Mouse (Mus musculus) urinary bladder, postnatal 14 days (tissue): ENCODE measurements around the gene Cntn4.

Experiments used
- DNase-seq: peaks from one replicate; pipeline ENCODE4 v3.0.0; 2021; ENCODE audit warnings: low spot score

Cntn4 gene

DNA sequence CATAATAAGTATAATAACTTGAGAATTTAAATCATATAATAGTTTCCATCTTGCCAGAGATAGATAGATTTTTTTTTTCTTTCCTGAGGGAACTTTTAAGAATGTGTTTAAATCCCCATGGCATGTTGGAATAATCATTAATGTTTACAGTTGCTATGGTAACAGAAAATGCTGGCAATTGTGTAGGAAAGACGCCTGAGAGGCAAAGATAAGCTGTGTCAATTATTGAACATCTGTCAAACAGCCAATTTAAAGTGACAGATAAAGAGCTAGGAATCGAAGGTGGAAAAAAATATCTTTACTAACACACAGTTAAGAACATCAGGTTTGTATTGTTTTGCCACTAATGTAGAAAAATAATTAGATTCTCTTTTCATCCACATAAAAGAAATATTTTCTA is 788.3 kb downstream of the Cntn4 start:
- DNase-seq: no peak

DNA sequence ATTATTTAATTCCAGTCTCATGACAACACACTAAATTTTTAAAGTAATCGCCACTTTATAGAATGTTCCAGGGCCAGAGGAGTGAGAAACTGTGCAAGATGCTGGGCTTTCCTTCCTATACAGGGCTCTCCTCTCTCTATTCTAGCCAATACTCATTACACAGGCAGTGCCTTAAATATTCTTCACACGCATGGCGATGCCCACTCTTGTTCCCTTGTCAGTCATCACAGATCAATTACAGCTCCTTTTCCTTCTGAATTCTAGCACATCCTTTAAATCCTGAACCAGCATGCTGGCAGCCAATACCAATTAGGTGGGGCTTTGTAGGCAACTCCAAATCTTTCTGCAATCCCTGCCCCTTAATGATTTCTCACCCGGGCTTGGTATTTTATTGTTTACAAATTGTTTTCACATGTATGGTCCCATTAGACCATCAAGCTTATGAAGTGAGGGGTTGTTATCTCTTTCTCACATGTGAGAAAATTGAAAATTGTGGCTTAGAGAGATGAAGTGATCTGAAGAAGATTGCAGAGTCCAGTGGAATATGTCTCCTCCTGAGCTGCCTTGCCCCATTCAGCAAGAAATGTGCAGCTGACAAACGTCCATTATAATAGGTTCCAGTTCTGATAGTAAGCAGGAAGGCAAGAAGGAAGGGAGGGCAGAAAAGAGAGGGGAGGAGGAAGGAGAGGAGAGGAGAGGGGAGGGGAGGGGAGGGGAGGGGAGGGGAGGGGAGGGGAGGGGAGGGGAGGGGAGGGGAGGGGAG is 789.0 kb downstream of the Cntn4 start:
- no peak for DNase-seq

DNA sequence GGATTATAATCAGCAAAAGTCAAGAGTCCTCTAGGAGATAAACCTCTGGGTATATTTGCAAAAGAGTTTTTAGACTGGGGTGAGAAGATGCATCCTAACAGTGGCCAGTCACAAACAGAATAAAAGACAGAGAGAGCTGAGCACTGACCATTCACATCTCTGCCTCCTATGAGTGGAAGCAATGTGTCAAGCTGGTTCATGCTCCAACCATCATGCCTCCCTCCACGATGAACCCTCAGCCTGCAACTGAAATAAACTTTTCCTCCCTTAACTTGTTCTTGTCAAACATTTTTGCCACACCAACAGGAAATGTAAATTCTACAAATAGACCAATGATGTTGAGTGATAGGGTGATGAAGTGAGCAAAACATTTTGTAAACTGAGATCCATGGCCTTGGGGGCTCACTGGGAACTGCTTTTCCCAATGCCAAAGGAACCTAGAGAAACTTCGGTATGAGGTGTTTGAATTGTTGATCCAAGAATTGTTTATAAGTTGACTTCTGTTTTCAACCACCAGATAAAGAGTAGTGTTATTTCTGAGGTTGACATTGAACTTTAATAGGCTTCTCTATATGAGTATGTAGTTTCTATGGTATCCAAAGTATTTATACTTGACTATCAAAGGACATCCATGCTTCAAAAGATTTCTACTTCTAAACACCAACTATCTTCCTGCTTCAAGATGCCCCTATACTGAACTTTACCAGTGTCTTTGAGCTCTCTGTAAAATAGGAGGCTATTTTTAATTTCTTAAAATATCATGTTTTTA is 794.6 kb downstream of the Cntn4 start:
- DNase-seq: no peak

DNA sequence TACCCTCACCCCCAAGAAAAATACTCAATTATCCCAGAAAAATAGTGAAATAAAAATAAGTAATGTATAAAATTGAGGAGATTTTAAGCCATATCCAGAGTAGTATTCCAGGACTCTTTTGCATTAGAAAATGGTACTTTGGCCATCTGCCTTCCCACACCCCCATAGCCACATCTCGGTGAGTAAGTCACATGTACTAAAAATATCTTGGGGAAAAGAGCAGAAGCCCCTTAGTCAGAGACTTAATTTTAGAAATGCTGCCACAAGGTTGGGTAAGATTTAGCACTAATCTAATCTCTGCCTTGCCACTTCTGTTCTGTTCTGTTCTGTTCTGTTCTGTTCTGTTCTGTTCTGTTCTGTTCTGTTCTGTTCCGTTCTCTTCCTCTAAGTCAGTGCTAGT is 796.4 kb downstream of the Cntn4 start:
- no peak for DNase-seq

DNA sequence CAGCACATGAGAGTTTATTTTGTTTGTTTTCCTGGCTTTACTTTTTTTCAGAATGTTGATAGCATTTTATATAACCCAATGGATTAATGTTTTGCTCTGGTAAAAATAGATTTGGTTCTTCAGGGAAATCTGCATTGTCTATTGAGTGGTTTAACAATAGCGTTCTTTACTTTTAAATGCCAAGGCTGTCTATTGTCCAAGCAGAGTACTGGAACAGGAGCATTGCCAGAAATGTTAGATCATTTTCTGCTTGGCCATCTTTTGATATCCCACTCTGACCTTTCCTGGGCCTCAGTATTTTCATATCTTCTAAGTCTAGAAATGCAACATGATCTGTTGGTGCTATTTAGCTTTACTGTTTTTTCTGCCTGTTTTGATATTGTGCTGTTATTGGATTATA is 804.1 kb downstream of the Cntn4 start:
- DNase-seq: no peak

DNA sequence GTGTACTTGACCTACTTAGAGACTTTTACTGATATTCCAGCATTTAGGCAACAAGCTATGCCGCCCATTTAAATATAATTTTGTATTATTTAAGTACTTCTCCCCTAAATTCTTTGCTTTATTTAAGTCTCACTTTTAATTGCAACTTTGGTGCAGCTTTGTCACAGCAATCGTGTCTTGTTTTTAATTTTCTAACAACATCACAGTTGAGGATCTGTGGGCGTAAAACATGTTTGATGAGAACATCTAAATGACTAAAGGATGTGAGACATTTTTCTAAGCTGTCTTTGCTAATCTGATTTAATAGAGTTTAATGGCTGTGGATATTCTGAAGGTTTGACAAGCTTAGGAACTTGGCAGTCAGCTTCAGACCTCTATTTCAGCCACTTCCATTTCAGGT is 818.8 kb downstream of the Cntn4 start:
- DNase-seq: no peak

DNA sequence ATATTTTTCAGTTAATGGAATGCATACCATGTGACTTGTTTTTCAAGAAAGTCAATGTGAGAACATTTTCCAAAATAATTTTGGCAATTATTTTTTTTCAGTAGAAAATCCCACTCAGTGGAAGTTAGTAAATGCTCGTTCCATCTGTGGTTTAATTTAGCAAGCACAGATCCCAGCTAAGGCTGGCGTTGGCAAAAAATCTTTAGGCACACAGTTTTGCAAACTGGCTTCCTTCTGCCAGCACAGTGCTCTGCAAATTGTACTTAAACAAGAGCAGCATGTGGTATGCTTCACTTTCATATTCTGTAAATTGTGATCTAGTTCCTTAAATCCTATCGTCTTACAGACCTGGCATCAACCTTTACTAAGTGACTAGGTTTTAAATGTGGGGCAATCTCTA is 821.7 kb downstream of the Cntn4 start:
- DNase-seq: no peak

DNA sequence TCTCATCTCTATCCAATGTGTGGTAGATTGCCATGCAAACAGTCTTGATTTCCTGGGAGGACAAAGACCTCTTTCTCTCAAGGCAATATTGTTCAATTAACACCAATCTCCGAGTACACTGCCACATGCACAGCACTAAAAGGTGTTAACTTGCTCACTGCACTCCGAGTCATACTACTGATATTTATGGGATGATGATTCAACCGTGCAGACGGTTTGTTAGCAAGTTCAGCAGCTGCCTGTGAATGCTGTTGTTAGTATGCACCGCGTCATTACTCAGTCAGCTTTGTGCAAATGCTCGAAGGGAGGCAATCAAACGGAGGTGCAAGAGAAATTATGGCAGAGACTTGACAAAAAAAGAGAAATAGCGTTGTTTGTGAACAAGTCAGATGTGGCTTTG is 826.5 kb downstream of the Cntn4 start:
- DNase-seq: no peak

DNA sequence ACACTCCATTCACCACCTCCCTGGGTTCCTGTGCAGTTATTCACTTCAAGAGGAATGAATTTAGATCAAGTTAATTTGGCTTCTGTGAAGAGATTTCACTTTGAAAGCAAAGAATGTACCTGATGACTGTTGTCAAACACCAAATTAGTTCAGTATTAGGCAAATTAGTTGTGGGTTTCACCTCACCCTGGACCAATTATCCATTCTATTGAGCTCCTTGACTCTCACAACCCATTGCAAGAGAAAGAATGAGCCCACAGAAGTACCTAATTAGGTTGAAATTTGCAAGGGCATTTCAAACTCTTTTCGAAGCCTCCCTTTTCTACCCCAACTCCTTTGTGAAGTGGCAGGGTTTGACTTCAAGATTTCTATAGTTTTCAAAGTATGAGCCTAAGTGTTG is 842.9 kb downstream of the Cntn4 start:
- DNase-seq: no peak

DNA sequence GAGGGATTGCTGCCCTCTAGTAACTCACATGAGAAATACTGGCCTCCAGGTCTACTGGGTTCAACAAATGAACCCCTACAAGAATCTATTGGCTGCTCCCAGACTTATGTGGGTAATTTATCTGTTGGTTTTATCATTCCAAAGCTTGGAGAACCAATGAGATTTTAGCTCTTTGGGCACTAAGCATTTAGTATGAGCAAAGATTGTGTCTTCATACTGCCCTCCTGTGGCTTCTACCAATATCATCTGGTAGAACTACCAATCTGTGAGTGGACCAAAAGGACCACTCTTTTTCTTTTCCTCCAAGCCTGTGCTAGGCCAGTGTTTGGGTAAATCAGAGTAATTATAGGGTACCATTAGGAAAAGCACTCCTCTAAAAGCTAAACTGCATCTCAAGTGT is 866.0 kb downstream of the Cntn4 start:
- DNase-seq: no peak

DNA sequence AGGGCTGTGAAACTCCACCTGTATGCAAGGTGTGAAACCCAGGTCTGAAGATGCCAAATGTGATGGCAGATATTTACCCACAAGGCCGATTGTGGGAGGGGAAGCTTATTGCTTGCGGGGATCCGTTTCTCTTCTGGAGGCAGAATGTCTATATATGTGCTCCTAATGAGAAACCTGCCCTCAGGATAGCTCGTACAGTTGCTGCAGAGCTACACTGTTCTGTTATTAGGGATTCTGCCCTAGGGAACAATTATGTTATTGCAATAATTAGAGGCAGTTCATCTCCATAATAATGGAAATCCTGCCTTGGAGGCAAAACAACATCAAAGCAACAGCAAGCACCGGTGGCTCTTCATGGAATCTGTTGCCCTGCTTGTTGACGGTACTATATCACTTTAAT is 884.2 kb downstream of the Cntn4 start:
- DNase-seq: no peak

DNA sequence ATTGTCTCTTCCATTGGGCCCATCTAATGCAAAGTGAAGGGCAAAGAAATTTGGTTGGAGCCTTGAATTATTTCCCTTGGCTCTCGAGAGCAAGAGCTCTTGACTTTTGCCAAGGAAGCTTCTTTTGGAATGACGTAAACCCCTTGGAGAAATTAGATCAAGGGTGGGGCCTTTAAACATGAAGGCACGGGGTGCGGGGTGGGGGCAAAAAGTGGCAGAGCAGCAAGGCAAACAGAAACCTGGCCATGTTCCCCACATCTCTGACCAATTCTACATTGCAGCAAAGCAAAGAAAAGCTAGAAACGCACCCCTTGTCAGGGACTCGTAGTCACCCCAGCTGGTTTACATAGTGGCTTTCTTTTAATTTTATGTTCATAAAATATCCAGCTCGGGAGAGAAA is 887.9 kb downstream of the Cntn4 start:
- peak; percentile 5 for DNase-seq

DNA sequence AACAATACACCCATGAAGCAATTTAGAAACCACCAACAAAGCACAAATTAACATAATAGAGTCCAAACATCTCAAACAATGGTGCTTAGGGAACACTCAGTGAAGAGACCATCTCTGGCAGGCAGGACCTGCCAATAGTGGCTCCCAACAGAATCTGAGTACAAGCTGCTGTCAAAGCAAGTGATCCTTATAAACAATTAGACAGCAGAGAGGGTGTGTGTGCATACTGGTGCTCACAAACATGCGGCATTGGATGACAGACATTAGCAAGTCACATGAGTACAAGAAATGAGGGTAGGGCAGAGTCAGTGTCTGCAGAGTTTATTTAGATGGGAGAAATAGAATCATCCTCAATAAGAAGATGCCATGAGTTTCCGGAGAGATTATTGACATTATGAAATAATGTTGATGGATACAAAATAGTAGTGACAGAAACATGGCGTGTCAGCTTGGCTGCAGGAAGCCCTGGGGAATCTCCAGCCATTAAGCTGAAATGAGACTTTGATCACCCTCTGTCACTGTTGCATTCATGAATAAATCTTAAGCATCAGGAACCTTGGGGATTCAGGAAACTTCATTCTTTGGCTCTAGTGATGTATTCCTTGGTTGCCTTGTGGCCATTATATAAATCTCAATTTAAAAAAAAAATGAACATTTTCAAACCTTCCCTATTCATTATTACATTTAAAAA is 888.5 kb downstream of the Cntn4 start:
- DNase-seq: no peak

DNA sequence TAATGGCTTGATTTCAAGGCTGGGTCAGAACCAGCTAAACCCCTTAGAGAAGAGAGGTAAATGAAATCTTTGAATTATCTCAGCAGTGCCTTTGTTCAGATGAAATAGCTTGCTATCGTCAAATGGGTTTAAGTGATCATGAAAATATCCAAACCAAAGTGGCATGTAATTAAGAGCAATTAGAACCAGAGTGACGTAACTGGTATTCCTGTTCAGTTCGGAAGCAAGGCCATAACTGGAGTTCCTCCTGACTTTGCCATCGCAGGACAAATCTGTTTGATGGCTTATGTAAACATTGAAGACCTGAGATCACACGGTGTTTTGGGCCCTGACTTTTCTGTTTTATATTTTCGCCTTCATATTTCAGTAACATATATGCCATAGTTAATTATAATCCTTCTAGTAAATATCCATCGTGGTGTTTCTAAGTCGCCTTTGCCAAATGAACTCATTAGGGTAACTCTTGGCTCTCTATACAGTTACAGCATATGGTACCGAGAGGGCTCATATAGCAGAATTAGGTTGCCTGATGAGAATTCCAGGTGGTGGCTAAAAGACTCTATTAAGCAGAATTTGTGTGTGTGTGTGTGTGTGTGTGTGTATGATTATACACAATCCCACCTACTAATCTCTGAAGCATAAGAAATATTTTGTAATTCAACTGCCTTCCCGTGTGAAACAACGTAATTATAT is 889.6 kb downstream of the Cntn4 start:
- no peak for DNase-seq

DNA sequence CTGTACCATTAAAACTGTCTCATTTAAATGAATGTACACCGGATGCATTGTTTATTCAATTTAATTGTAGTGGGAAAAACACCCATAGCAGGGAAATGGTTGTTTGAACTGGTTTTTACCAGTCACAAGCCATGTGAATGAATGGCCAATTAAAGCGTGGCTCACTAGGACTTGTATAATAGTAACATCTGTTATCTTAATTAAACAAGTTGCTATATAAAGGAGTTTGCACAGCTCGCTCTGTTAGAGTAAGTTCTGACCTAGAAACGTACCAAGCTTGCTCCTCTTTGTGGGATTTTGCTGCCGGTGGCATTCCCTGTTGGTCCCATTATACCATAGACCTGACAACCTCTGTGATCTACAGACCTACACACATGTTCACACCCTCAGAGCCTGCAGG is 902.7 kb downstream of the Cntn4 start:
- DNase-seq: no peak

DNA sequence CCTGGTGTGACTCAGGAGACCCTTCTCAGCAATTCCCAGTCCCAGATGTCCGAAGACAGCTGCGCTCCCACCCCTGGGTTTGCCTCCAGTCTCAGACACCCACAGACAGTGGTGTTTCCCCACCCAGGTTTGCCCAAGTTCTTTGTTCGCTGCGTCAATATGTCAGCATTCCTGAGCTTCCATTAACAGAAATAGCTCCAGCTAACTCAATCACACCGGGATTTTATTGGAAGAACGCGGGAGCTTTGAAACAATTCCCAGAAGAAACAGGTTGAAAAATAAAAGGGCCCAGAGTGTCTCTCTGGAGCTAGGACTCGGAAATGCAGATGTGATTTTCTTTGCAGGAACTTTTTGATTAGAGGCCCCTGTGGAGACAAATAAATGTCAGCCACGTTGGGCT is 916.3 kb downstream of the Cntn4 start:
- DNase-seq: no peak

DNA sequence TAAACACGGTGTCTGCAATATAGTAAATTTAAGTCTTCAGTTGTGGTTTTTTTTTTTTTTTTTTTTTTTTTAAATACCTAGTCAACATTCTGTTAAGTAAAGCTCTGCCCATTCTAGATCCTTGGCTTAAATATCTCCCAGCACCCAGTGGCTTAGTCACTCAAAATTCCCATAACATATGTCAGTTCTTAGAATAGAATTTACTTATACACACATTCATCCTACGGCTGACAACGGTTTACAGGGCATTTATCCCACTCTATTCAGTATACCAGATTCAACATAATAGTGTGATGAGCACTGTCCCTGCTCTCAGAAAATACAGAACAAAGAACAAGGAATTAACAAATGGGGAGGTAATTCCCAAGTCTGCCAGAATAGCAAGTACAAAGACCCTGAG is 939.6 kb downstream of the Cntn4 start:
- DNase-seq: no peak

DNA sequence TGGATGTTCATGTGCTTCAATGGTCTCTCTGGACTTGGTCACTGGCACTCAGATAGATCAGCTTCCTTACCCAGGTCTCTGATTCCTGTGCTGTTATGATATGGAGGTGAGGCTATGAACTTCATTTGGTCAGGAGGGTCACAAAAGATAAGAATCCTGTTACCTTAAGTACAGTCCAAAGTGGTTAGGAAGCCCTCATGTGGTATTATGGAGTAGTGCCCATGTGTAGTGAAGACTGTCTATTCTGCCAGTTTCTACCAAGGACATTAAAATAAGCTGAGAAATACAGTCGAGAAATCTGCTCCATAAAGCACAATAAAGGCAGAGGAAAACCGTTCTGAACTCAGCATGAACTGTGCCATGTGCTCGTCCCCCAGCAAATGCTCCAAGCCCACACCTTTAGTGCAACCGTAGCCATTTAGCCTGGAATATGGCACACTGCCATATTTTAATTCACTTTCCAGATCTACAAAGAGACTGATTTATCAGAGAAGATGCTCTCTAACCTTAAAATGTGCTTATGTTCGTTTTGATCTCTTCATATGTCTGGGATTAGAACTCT is 943.8 kb downstream of the Cntn4 start:
- no peak for DNase-seq

DNA sequence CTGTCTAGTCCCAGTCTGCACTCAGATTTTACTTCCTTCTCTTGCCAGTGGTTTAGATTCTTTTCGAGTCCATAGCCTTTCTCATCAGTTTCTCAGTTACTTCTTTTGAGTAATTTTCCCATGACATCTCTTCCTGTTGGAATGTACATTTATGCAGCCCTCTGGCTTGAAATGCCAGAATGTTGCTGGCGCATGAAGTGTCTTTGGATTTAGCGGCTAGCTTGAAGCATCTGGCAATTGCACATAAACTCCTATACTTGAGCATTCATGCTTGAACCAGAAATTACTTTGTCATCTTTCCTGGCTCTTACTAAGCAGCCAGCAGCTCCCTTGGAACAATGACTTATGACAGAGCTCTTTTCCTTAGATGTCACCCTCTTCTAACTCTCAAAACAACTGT is 965.6 kb downstream of the Cntn4 start:
- no peak for DNase-seq

DNA sequence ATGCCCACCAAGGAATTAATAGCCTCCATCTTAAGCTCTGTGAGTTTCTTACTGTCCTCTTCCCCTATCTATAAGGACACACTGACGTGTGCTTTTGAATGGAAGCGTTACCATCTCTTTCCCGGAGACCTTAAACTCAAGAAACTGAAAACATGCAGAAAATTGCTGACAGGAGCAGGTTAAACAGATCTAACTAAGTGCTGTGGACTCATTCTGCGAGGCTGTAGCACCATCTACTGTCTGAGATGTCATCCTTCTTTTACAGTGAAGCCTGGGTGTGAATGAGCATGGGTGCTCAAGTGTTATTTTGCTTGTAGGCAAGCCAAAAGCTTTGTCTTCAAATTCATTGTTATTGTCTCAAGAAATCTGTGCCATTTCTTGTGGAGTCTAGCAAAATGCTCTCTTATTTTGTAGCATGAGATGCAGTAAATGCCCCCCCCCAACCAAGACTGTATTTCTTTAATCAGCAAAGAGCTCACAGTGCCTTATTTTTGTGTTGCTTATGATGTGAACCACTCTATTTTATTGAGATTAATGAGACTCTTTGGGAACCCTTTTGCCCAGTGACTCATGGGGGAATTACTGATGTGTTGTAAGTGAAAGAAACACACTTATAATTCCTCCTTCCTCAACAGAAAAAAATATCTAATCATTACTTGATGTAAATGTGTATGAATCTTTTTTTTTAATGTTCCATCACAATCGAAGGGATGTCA is 968.2 kb downstream of the Cntn4 start:
- peak; percentile 39 for DNase-seq

DNA sequence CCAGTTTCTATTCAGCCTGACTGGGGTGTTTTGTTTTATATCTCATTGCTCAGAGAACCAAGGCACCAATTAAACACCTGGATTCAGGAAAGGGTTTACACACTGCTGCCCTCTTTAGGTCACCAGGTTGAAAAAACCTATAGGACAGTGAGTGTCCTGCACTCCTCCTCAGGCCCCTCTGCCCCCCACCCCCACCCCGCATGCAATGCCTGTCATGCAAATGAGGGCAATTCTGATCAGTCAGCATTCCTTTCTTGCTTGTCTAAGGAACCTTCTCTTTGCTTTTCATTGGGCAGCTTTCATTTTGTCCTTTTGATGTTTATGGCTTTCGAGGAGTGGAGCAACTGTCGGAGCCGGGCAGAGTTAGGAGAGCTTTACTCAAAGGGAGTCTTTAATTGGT is 969.5 kb downstream of the Cntn4 start:
- no peak for DNase-seq
